Mouse (Mus musculus): ENCODE results near the gene Ptrh1. TPM values are rescaled to one million over a fixed set of nuclear protein-coding genes. Genes with fewer than 3 reads are reported as not detected.

The Ptrh1 gene
- polyA plus RNA-seq, 1 experiment from 2014 or later = 3.3 TPM

DNA sequence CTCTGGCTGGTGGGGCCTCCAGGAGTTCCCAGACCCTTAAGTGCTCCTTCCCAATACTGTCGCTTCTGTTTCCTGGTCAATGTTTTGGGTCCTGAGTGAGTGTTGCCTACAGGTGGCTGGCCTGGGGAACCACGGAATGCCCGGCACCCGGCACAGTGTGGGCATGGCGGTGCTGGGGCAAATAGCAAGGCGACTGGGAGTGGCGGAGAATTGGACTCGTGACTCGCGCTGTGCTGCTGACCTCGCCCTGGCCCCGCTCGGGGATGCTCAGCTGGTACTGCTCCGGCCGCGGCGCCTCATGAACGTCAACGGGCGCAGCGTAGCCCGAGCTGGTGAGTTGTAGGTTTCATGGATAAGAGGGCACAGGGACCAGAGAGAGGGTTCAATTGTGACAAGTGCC, 606 bp downstream of the Ptrh1 start:
- H3K27ac ChIP-seq = no peak overlapping the region
- no peak for ATAC-seq (ENCODE audit: insufficient number of reproducible peaks, insufficient read depth, low FRiP score, low TSS enrichment)
- H3K36me3 ChIP-seq = no peaks in the 10 kb centered on the region
- peaks cover 15% of the 10 kb centered on the region for H3K4me1 ChIP-seq
- peak overlapping the region; percentile 73 for H3K4me2 ChIP-seq (replicated peaks)
- peak overlapping the region; percentile 44 for H3K9ac ChIP-seq
- 21% methylated on average over 22 of the region's 22 CpGs for WGBS
- 0 out of 2 replicates have a peak, but pooled peaks cover 4% of the 10 kb centered on the region for H3K27me3 ChIP-seq
- H3K4me3 ChIP-seq = peak overlapping the region; percentile 53
- H3K9me3 ChIP-seq = no peaks in the 10 kb centered on the region

DNA sequence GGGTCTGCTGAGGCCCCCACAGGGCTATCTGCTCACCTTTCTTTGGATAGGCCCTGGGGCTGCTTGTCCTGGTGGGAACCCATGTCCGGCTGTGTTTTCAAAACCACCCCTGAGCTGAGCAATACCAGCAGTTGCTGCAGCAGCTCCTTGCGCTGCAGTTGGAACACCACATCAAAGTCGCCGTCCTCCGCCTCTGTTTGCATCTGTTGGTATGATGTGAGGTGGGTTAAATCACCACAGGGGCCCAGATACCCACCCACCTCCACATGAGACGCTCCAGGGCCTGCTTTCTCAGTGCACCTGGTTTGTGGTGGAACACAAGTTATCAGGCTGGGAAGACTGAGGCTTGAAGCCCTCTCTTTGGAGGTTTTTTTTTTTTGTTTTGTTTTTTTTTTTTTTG, 2.5 kb downstream of the Ptrh1 start:
- no peak overlapping the region for H3K27ac ChIP-seq
- no peak overlapping the region for H3K4me3 ChIP-seq
- H3K4me1 ChIP-seq = peaks cover 11% of the 10 kb centered on the region
- WGBS = 86% methylated on average over 6 of the region's 6 CpGs
- no peaks in the 10 kb centered on the region for H3K36me3 ChIP-seq
- H3K4me2 ChIP-seq (replicated peaks) = no peak overlapping the region
- H3K9ac ChIP-seq = no peak overlapping the region
- H3K27me3 ChIP-seq = 0 out of 2 replicates have a peak, but pooled peaks cover 4% of the 10 kb centered on the region
- ATAC-seq (ENCODE audit: insufficient number of reproducible peaks, insufficient read depth, low FRiP score, low TSS enrichment) = no peak
- no peaks in the 10 kb centered on the region for H3K9me3 ChIP-seq

- Histone ChIP-seq H3K4me2 (replicated peaks) (no peak overlapping the region), H3K9me3 (no peaks in the 10 kb centered on the region), H3K9ac (no peak overlapping the region), H3K36me3 (no peaks in the 10 kb centered on the region), H3K4me1 (peaks cover 11% of the 10 kb centered on the region), H3K27ac (no peak overlapping the region), H3K27me3 (0 out of 2 replicates have a peak, but pooled peaks cover 4% of the 10 kb centered on the region), H3K4me3 (no peak overlapping the region)
- ATAC-seq (ENCODE audit: insufficient number of reproducible peaks, insufficient read depth, low FRiP score, low TSS enrichment) = no peak
- 15% methylated on average over 8 of the region's 8 CpGs for WGBS
Observed at GRCm38 (mm10) chr2:32779131-32779530, 3.5 kb downstream of the Ptrh1 start.

DNA sequence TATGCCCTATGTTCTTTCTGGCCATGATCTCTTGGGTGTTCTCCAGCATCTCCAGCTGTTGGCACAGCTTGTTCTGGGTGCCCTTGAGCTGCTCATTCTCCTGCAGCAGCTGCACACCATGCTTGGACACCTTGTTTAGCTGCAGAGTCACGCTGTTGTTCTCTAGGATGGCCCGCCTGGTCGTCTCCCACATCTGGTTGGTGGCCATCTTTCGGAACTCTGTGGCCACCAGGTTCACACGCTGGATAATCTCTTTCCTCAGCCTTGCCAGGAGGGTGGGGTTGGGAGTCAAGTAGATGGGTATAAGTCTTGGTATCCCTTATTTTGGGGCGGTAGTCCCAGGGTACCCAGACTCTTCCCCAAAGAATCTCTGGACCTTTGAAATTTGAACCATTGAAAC, 4.1 kb downstream of the Ptrh1 start:
- ATAC-seq (ENCODE audit: insufficient number of reproducible peaks, insufficient read depth, low FRiP score, low TSS enrichment) = no peak

GRCm38 (mm10) chr2:32781710-32782109, 6.1 kb downstream of the Ptrh1 start:
- H3K27ac ChIP-seq = no peak overlapping the region
- no peak overlapping the region for H3K9ac ChIP-seq
- H3K4me3 ChIP-seq = no peak overlapping the region
- no peaks in the 10 kb centered on the region for H3K9me3 ChIP-seq
- 79% methylated on average over 6 of the region's 6 CpGs for WGBS
- H3K36me3 ChIP-seq = no peaks in the 10 kb centered on the region
- H3K4me1 ChIP-seq = no peaks in the 10 kb centered on the region
- no peak for ATAC-seq (ENCODE audit: insufficient number of reproducible peaks, insufficient read depth, low FRiP score, low TSS enrichment)
- H3K4me2 ChIP-seq (replicated peaks) = no peak overlapping the region
- H3K27me3 ChIP-seq = 0 out of 2 replicates have a peak, but pooled peaks cover 3% of the 10 kb centered on the region

More for the DNA sequence above, 4.1 kb downstream of the Ptrh1 start:
- Histone ChIP-seq H3K4me1 (peaks cover 11% of the 10 kb centered on the region), H3K4me3 (no peak overlapping the region), H3K4me2 (replicated peaks) (no peak overlapping the region), H3K27ac (no peak overlapping the region), H3K36me3 (no peaks in the 10 kb centered on the region), H3K27me3 (0 out of 2 replicates have a peak, but pooled peaks cover 4% of the 10 kb centered on the region), H3K9ac (no peak overlapping the region), H3K9me3 (no peaks in the 10 kb centered on the region)
- WGBS = 86% methylated on average over 6 of the region's 6 CpGs

DNA sequence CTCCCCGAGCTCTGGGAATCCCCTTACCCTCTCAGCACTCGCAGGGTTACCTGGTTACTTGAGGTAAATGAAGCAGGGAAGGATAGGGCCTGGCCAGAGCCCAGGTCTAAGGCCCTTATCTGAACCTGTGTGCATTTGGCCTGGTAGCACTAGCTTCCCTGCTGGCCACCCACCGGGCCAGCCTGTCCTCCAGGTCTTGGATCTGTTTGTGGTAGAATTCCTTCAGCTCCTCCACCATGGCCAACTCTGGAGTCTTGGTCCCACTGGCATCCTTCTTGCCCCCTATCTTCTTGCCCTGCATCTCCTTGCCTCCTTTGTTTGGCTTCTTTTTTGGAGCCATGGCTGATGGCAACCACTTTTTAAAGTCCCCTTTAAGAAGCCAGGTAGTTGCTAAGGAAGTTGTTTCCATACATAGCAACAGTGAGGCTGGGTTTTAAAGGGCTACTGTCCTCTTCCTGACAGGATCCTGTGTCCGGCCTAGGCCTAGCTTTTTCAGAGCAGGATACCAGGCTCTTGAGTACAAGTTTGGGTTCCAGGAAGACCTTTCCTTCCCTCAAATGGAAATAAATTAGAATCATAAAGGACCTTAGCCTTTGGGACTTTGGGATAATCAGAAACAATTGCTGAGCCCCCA, 8.6 kb downstream of the Ptrh1 start, which contains the start of gene Cfap157:
Cfap157 (minus strand) TSS at position 381 of the 634 bp plus-strand sequence.
- H3K4me2 ChIP-seq (replicated peaks) = no peak within 1 kb of the TSS
- H3K27ac ChIP-seq = no peak within 1 kb of the TSS
- no peak for ATAC-seq (ENCODE audit: insufficient number of reproducible peaks, insufficient read depth, low FRiP score, low TSS enrichment)
- WGBS = 62% methylated on average over 4 of the region's 4 CpGs
- H3K36me3 ChIP-seq = no peaks in the 10 kb centered on the region
- H3K9ac ChIP-seq = no peak within 1 kb of the TSS
- H3K27me3 ChIP-seq = no peaks in the 10 kb centered on the region
- H3K4me1 ChIP-seq = no peaks in the 10 kb centered on the region
- H3K9me3 ChIP-seq = no peaks in the 10 kb centered on the region
- no peak within 1 kb of the TSS for H3K4me3 ChIP-seq

DNA sequence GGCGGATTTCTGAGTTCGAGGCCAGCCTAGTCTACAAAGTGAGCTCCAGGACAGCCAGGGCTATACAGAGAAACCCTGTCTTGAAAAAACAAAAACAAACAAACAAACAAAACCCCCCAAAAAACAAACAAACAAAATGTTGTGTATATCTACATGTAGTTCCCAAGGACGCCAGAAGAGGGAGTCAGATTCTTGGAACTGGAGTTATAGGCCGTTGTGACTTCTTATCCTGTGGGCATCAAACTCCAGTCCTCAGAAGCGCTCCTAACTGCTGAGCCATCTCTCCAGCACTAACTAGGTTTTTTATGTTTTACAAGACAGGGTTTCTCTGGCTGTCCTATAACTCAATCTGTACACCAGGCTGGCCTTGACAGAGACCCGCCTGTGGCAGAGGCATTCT, 11.6 kb downstream of the Ptrh1 start:
- H3K4me1 ChIP-seq = no peaks in the 10 kb centered on the region
- ATAC-seq (ENCODE audit: insufficient number of reproducible peaks, insufficient read depth, low FRiP score, low TSS enrichment) = no peak
- H3K9me3 ChIP-seq = no peaks in the 10 kb centered on the region
- WGBS = 62% methylated on average over 6 of the region's 6 CpGs
- no peaks in the 10 kb centered on the region for H3K27me3 ChIP-seq
- no peak overlapping the region for H3K9ac ChIP-seq
- H3K36me3 ChIP-seq = peaks cover 4% of the 10 kb centered on the region; the same call in 1 of the 2 replicates
- H3K4me2 ChIP-seq (replicated peaks) = no peak overlapping the region
- no peak overlapping the region for H3K27ac ChIP-seq
- H3K4me3 ChIP-seq = no peak overlapping the region

DNA sequence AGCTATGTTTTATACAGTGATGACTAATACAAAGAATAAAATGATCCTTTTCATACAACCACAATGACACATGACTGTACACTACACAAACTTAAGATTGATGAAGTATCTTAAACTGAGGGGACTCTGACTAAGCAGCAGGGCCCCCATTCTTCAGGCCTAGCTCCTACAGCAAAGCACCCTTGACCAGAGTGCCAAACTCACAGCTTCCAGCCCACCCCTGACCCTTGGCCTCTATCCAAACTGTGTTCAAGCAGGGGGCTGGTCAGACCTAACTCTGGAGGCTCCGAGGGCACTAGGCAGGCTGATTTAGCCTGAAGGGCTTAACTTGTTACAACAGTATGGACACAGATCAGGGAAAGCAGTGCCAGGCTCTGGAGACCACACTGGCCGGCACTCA, 13.0 kb downstream of the Ptrh1 start:
- H3K27ac ChIP-seq = no peak overlapping the region

DNA sequence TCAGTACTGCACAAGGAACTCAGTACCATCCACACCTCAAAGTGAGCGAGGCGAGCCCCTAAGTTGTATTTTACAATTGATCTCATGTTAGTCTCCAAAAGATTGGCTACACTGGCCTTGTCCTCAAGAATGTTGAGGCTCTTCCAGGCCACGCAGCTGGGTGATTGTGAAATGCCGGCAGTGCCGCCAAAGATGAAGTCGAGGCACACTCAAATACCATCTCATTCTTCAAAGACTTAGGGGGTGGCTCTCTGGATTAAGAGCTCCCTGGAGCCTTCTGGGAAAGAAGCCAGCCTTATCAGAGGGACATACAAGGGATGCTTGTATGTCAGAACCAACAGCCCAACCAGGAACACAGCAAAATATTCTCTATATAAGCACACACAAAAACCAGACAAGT, 15.7 kb downstream of the Ptrh1 start:
- Histone ChIP-seq H3K36me3 (peaks cover 23% of the 10 kb centered on the region), H3K9ac (no peak overlapping the region), H3K4me3 (no peak overlapping the region), H3K27ac (no peak overlapping the region), H3K4me1 (no peaks in the 10 kb centered on the region), H3K4me2 (replicated peaks) (no peak overlapping the region), H3K27me3 (no peaks in the 10 kb centered on the region), H3K9me3 (no peaks in the 10 kb centered on the region)
- 83% methylated on average over 6 of the region's 6 CpGs for WGBS
- ATAC-seq (ENCODE audit: insufficient number of reproducible peaks, insufficient read depth, low FRiP score, low TSS enrichment) = no peak

More for the DNA sequence above, 13.0 kb downstream of the Ptrh1 start:
- Histone ChIP-seq H3K9ac (no peak overlapping the region), H3K27me3 (no peaks in the 10 kb centered on the region), H3K4me2 (replicated peaks) (no peak overlapping the region), H3K4me3 (no peak overlapping the region), H3K36me3 (peaks cover 4% of the 10 kb centered on the region; the same call in 1 of the 2 replicates), H3K9me3 (no peaks in the 10 kb centered on the region), H3K4me1 (no peaks in the 10 kb centered on the region)
- 34% methylated on average over 2 of the region's 2 CpGs for WGBS
- ATAC-seq (ENCODE audit: insufficient number of reproducible peaks, insufficient read depth, low FRiP score, low TSS enrichment) = no peak

GRCm38 (mm10) chr2:32795748-32796418, 20.3 kb downstream of the Ptrh1 start:
- ATAC-seq (ENCODE audit: insufficient number of reproducible peaks, insufficient read depth, low FRiP score, low TSS enrichment) = no peak
- Histone ChIP-seq H3K9me3 (no peaks in the 10 kb centered on the region), H3K4me3 (no peak overlapping the region), H3K36me3 (peaks cover 52% of the 10 kb centered on the region), H3K4me2 (replicated peaks) (no peak overlapping the region), H3K9ac (no peak overlapping the region), H3K4me1 (no peaks in the 10 kb centered on the region), H3K27me3 (no peaks in the 10 kb centered on the region), H3K27ac (no peak overlapping the region)
- WGBS = 90% methylated on average over 13 of the region's 13 CpGs

- H3K27me3 ChIP-seq = no peaks in the 10 kb centered on the region
- no peak overlapping the region for H3K27ac ChIP-seq
- ATAC-seq (ENCODE audit: insufficient number of reproducible peaks, insufficient read depth, low FRiP score, low TSS enrichment) = no peak
- H3K4me3 ChIP-seq = no peak overlapping the region
- no peaks in the 10 kb centered on the region for H3K9me3 ChIP-seq
- H3K4me1 ChIP-seq = no peaks in the 10 kb centered on the region
- peaks cover 59% of the 10 kb centered on the region for H3K36me3 ChIP-seq
- no peak overlapping the region for H3K9ac ChIP-seq
- 59% methylated on average over 10 of the region's 10 CpGs for WGBS
- no peak overlapping the region for H3K4me2 ChIP-seq (replicated peaks)
Observed at GRCm38 (mm10) chr2:32798251-32798962, 22.8 kb downstream of the Ptrh1 start.
